Comparison of ENCODE assay signal across 13 mouse cellular contexts in the genomic region with DNA sequence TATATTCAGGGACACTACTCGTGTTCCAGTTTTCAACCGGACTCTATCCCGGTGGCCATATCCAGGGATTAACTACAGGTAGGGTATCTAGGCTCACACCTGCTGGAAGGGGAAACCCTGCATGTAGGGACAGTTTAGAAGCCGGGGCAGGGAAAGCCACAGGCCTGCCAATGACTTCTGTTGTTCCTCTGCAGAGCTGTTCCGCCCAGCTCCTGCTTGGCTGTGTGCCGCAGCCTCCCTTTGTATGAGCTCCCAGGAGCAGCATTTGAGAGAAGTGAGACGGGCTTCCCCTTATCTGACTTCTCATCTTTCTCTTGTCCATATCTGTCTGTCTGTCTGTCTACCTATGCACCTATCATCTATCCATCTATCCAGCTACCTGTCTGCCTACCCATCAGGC. TPM values are rescaled to one million over a fixed set of nuclear protein-coding genes. Genes with fewer than 3 reads are reported as not detected.
DNase-seq lines count a peak whose midpoint lies in the region; ATAC-seq lines count a peak whose summit lies in the region.
"Had no signal": no experiment of that assay in that cellular context is flagged by ENCODE, and none has a peak within 500 bp of the region (broad histone marks: within the 10 kb centered on the region; RNA-seq: fewer than 3 reads in every experiment).

No protein-coding gene starts in this region.

- WGBS in kidney, embryonic 16.5 days = 95% methylated on average over 7 of the region's 7 CpGs

- no peaks in the 10 kb centered on the region for H3K9me3 ChIP-seq in kidney, embryonic 16.5 days (ENCODE audit: low read length)
- H3K9me3 ChIP-seq: G1E; liver, embryonic 15.5 days had no signal

- H3K4me1 ChIP-seq in kidney, embryonic 16.5 days (ENCODE audit: insufficient read depth, low read length) = peaks cover 42% of the 10 kb centered on the region

- no peak overlapping the region for H3K9ac ChIP-seq in kidney, embryonic 16.5 days (replicated peaks; ENCODE audit: low read length)
- H3K9ac ChIP-seq: liver, embryonic 15.5 days had no signal

- no peak for ATAC-seq in kidney, embryonic 16.5 days (ENCODE audit: low FRiP score, low TSS enrichment)

- DNase-seq in cerebellum, adult 18-20 months = peak; percentile 21 to 40
- no peak for DNase-seq in cerebellum, postnatal 4 days (ENCODE audit: low spot score in 2 of 2)
- peak; percentile 49 for DNase-seq in kidney, adult 9 months
- peak; percentile 23 for DNase-seq in cerebellum, adult 9-10 months
- peak; percentile 56 to 72 for DNase-seq in kidney, postnatal 36 days
- no peak for DNase-seq in c-Kit-positive CD71-positive TER-119-positive erythroid progenitor cells, embryonic 14.5 days (ENCODE audit: low spot score)
- DNase-seq in thymus, adult 18-20 months = no peak
- DNase-seq: B cell, adult 2 months; embryo, embryonic 11 days had no signal

- H3K27ac ChIP-seq in kidney, embryonic 16.5 days (ENCODE audit: low read length) = no peak overlapping the region
- H3K27ac ChIP-seq: liver, embryonic 15.5 days had no signal

- H3K27me3 ChIP-seq in kidney, embryonic 16.5 days (ENCODE audit: insufficient read depth, low read length) = no peaks in the 10 kb centered on the region
- H3K27me3 ChIP-seq: liver, embryonic 15.5 days had no signal

- no peak overlapping the region for H3K4me2 ChIP-seq in kidney, embryonic 16.5 days (replicated peaks; ENCODE audit: low read depth, low read length)
- H3K4me2 ChIP-seq: liver, embryonic 15.5 days had no signal

- no peak overlapping the region for H3K4me3 ChIP-seq in kidney, embryonic 16.5 days (ENCODE audit: low read length)
- H3K4me3 ChIP-seq: erythroblast, embryonic 14.5 days; liver, embryonic 15.5 days had no signal

- no peaks in the 10 kb centered on the region for H3K36me3 ChIP-seq in kidney, embryonic 16.5 days (ENCODE audit: insufficient read depth, low read length)
- H3K36me3 ChIP-seq: G1E; liver, embryonic 15.5 days had no signal

RNA-seq across cellular contexts. Expression of gene Rfx8, which starts 8.5 kb away (rescaled TPM):
- polyA plus RNA-seq in kidney, embryonic 16.5 days (2015; fragmentation: Nextera tagmentation; extraction: Ambion mirVana) = 0.17 and 0.21 TPM in 2 replicates
- polyA plus RNA-seq: G1E had no signal

Comparison
In these comparisons a context has a peak if more than half of its experiments do, and no peak if none do; other contexts are left out.
1. DNase-seq: peak in cerebellum, adult 18-20 months (2 of 2), kidney, adult 9 months (single experiment), cerebellum, adult 9-10 months (single experiment) and kidney, postnatal 36 days (2 of 2); none in cerebellum, postnatal 4 days (0 of 2), c-Kit-positive CD71-positive TER-119-positive erythroid progenitor cells, embryonic 14.5 days (single experiment) and thymus, adult 18-20 months (0 of 2).